Mouse (Mus musculus): Measurements from ENCODE around the gene Wdr75. TPM values are rescaled to one million over a fixed set of nuclear protein-coding genes. Genes with fewer than 3 reads are reported as not detected.

Wdr75 gene
- polyA plus RNA-seq, 1 experiment from 2014 or later: 58.7 TPM

DNA sequence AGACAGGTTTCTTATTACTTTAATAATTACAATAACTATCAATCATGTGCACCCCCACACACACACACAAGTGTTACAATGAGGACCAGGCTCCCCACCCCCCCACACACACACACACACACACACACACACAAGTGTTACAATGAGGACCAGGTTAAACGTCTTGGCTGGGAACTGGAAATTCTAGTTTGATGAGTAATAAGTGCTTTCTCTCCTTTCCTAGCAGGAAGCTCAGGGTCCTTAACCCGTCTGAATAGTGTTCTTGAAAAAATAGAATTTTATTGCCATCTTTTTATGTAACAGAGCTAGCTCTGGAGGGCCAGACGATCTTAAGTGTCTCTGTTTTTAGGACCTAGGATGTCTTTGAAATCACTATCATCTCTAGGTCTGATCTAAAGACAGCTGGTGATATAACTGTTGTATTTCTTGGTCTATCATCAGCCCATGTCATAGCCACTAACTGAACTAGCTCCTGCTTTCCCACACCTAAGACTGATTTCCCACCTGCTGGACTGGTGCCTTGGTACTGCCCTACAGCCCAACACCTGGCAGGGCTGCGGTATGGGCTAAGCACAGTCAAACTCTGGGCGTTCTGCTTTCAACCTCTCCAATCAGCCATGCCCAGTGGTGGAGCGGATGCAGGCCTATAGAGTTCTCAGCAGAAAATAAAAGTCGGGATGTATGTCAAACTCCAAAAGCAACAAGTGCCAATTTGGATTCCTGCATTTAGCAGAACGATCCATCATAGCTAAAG is 35.7 kb downstream of the Wdr75 start:
- H3K4me2 ChIP-seq (replicated peaks; ENCODE audit: low read depth, low read length): no peak overlapping the region
- H3K9ac ChIP-seq (replicated peaks; ENCODE audit: low read length): no peak overlapping the region
- H3K36me3 ChIP-seq (ENCODE audit: insufficient read depth, low read length): no peaks in the 10 kb centered on the region
- no peaks in the 10 kb centered on the region for H3K9me3 ChIP-seq (ENCODE audit: low read length)
- ATAC-seq (ENCODE audit: low FRiP score, low TSS enrichment): no peak
- H3K4me3 ChIP-seq (ENCODE audit: low read length): no peak overlapping the region
- no peaks in the 10 kb centered on the region for H3K4me1 ChIP-seq (ENCODE audit: insufficient read depth, low read length)
- WGBS: 76% methylated on average over 8 of the region's 8 CpGs
- no peaks in the 10 kb centered on the region for H3K27me3 ChIP-seq (ENCODE audit: insufficient read depth, low read length)
- no peak overlapping the region for H3K27ac ChIP-seq (ENCODE audit: low read length)

- Histone ChIP-seq H3K27ac (ENCODE audit: low read length) (no peak overlapping the region), H3K9ac (replicated peaks; ENCODE audit: low read length) (no peak overlapping the region), H3K4me1 (ENCODE audit: insufficient read depth, low read length) (no peaks in the 10 kb centered on the region), H3K4me2 (replicated peaks; ENCODE audit: low read depth, low read length) (no peak overlapping the region), H3K9me3 (ENCODE audit: low read length) (no peaks in the 10 kb centered on the region), H3K4me3 (ENCODE audit: low read length) (no peak overlapping the region), H3K36me3 (ENCODE audit: insufficient read depth, low read length) (no peaks in the 10 kb centered on the region), H3K27me3 (ENCODE audit: insufficient read depth, low read length) (no peaks in the 10 kb centered on the region)
- 62% methylated on average over 4 of the region's 4 CpGs for WGBS
- ATAC-seq (ENCODE audit: low FRiP score, low TSS enrichment): no peak; the same call in 1 of the 2 replicates
Measured at GRCm38 (mm10) chr1:45835362-45836063, 40.5 kb downstream of the Wdr75 start.

GRCm38 (mm10) chr1:45837736-45838135 is 42.8 kb downstream of the Wdr75 start:
- Histone ChIP-seq H3K4me2 (replicated peaks; ENCODE audit: low read depth, low read length) (no peak overlapping the region), H3K9me3 (ENCODE audit: low read length) (no peaks in the 10 kb centered on the region), H3K27me3 (ENCODE audit: insufficient read depth, low read length) (no peaks in the 10 kb centered on the region), H3K36me3 (ENCODE audit: insufficient read depth, low read length) (no peaks in the 10 kb centered on the region), H3K27ac (ENCODE audit: low read length) (no peak overlapping the region), H3K9ac (replicated peaks; ENCODE audit: low read length) (no peak overlapping the region), H3K4me1 (ENCODE audit: insufficient read depth, low read length) (no peaks in the 10 kb centered on the region), H3K4me3 (ENCODE audit: low read length) (no peak overlapping the region)
- WGBS: 62% methylated on average over 4 of the region's 4 CpGs
- ATAC-seq (ENCODE audit: low FRiP score, low TSS enrichment): peak; percentile 57; the same call in 1 of the 2 replicates

DNA sequence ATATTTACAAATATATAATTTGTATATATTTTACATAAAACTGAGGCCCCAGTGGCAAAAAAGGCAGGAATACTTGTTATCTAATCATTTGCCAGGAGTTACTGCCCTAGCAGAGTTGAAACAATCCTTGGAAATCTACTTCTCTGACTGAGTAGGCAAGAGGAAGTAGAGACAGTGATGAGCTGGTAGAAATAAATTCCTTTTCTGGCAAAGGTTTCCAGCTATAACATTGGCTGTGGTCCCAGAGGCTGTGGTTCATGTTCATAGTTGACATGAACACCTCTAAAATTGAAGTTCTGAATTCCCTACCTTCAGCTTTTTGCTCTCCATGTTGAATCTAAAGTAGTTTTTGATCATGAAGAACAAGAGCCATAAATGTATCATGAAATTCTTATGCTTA is 43.3 kb downstream of the Wdr75 start:
- H3K4me3 ChIP-seq (ENCODE audit: low read length): no peak overlapping the region
- no peak for ATAC-seq (ENCODE audit: low FRiP score, low TSS enrichment)
- H3K27ac ChIP-seq (ENCODE audit: low read length): no peak overlapping the region

GRCm38 (mm10) chr1:45845466-45845865 is 50.5 kb downstream of the Wdr75 start:
- Histone ChIP-seq H3K27ac (ENCODE audit: low read length) (no peak overlapping the region), H3K9ac (replicated peaks; ENCODE audit: low read length) (no peak overlapping the region), H3K9me3 (ENCODE audit: low read length) (peaks cover 5% of the 10 kb centered on the region; the same call in 1 of the 2 replicates), H3K27me3 (ENCODE audit: insufficient read depth, low read length) (no peaks in the 10 kb centered on the region), H3K4me2 (replicated peaks; ENCODE audit: low read depth, low read length) (no peak overlapping the region), H3K4me1 (ENCODE audit: insufficient read depth, low read length) (no peaks in the 10 kb centered on the region), H3K36me3 (ENCODE audit: insufficient read depth, low read length) (no peaks in the 10 kb centered on the region), H3K4me3 (ENCODE audit: low read length) (no peak overlapping the region)
- WGBS: 96% methylated on average over 1 of the region's 1 CpGs
- no peak for ATAC-seq (ENCODE audit: low FRiP score, low TSS enrichment)

More for the DNA sequence above, 43.3 kb downstream of the Wdr75 start:
- no peak overlapping the region for H3K9ac ChIP-seq (replicated peaks; ENCODE audit: low read length)
- H3K27me3 ChIP-seq (ENCODE audit: insufficient read depth, low read length): no peaks in the 10 kb centered on the region
- H3K4me2 ChIP-seq (replicated peaks; ENCODE audit: low read depth, low read length): no peak overlapping the region
- H3K36me3 ChIP-seq (ENCODE audit: insufficient read depth, low read length): no peaks in the 10 kb centered on the region
- H3K9me3 ChIP-seq (ENCODE audit: low read length): no peaks in the 10 kb centered on the region
- no peaks in the 10 kb centered on the region for H3K4me1 ChIP-seq (ENCODE audit: insufficient read depth, low read length)

DNA sequence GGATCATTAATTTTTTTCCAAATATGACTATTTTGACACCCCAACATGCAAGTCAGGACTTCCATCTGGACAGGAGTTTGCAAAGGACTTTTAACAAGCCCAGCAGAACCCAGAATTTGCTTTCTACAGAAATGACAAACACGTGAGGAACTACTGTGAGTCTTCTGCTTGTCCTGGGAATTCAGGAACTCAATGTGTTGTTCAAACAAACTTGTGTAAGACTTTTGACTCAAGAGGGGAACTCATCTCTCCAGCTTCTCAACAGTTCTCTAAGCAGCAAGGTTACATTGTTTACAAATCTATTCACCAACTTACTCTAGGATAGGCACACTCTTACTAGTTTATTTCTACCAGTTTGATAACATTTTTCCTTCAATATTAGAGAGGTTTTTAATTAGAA is 63.1 kb downstream of the Wdr75 start:
- Histone ChIP-seq H3K4me1 (ENCODE audit: insufficient read depth, low read length) (no peaks in the 10 kb centered on the region), H3K9ac (replicated peaks; ENCODE audit: low read length) (no peak overlapping the region), H3K27me3 (ENCODE audit: insufficient read depth, low read length) (no peaks in the 10 kb centered on the region), H3K4me2 (replicated peaks; ENCODE audit: low read depth, low read length) (no peak overlapping the region), H3K27ac (ENCODE audit: low read length) (no peak overlapping the region), H3K36me3 (ENCODE audit: insufficient read depth, low read length) (no peaks in the 10 kb centered on the region), H3K9me3 (ENCODE audit: low read length) (no peaks in the 10 kb centered on the region), H3K4me3 (ENCODE audit: low read length) (no peak overlapping the region)
- WGBS: 79% methylated on average over 1 of the region's 1 CpGs
- ATAC-seq (ENCODE audit: low FRiP score, low TSS enrichment): no peak

DNA sequence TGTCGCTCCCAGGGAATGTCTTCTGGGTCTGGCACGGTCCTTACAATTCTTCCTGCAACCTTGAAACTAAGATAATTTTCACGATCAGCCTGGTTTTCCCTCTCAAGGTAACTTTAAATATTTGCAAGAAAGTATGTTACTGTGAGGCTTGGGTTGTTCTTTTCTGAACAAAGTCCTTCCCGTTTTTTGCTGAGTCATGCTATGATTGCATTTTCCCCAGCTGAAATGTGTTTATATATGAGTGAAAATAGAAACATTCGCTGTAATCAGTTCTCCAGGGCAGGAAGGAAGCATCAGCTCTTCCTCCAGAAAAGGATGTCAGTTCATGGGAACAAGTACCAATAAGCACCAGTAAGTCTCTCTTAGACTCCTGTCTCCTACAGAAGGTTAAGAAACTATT is 65.4 kb downstream of the Wdr75 start:
- no peaks in the 10 kb centered on the region for H3K27me3 ChIP-seq (ENCODE audit: insufficient read depth, low read length)
- 49% methylated on average over 5 of the region's 5 CpGs for WGBS
- no peak overlapping the region for H3K27ac ChIP-seq (ENCODE audit: low read length)
- no peaks in the 10 kb centered on the region for H3K9me3 ChIP-seq (ENCODE audit: low read length)
- H3K9ac ChIP-seq (replicated peaks; ENCODE audit: low read length): no peak overlapping the region
- no peak overlapping the region for H3K4me3 ChIP-seq (ENCODE audit: low read length)
- no peaks in the 10 kb centered on the region for H3K36me3 ChIP-seq (ENCODE audit: insufficient read depth, low read length)
- peaks cover 11% of the 10 kb centered on the region for H3K4me1 ChIP-seq (ENCODE audit: insufficient read depth, low read length)
- ATAC-seq (ENCODE audit: low FRiP score, low TSS enrichment): no peak
- H3K4me2 ChIP-seq (replicated peaks; ENCODE audit: low read depth, low read length): no peak overlapping the region

GRCm38 (mm10) chr1:45861162-45861561 is 66.2 kb downstream of the Wdr75 start:
- no peak overlapping the region for H3K4me3 ChIP-seq (ENCODE audit: low read length)
- H3K9me3 ChIP-seq (ENCODE audit: low read length): no peaks in the 10 kb centered on the region
- H3K4me1 ChIP-seq (ENCODE audit: insufficient read depth, low read length): peaks cover 19% of the 10 kb centered on the region
- H3K36me3 ChIP-seq (ENCODE audit: insufficient read depth, low read length): no peaks in the 10 kb centered on the region
- H3K27ac ChIP-seq (ENCODE audit: low read length): no peak overlapping the region
- H3K9ac ChIP-seq (replicated peaks; ENCODE audit: low read length): no peak overlapping the region
- no peaks in the 10 kb centered on the region for H3K27me3 ChIP-seq (ENCODE audit: insufficient read depth, low read length)
- H3K4me2 ChIP-seq (replicated peaks; ENCODE audit: low read depth, low read length): no peak overlapping the region
- no peak for ATAC-seq (ENCODE audit: low FRiP score, low TSS enrichment)

DNA sequence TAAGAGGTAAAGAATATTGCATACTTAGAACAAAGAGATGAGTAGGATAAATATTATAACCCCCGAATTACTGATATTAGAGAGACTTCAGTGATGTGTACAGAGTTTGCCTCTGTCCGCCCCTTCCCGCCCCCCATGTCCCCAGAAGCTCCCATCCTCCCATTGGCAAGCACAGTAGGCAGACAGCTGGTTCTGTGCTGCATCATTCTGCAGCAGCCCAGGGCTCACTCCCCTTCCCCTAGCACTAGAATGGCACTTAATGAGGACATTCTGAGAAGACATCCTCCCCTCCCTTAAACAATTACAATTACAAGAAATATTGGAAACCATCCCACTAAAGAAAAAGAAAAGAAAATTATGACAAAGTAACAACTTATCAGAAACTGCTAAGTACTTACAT is 68.7 kb downstream of the Wdr75 start:
- Histone ChIP-seq H3K9ac (replicated peaks; ENCODE audit: low read length) (no peak overlapping the region), H3K27me3 (ENCODE audit: insufficient read depth, low read length) (no peaks in the 10 kb centered on the region), H3K36me3 (ENCODE audit: insufficient read depth, low read length) (no peaks in the 10 kb centered on the region), H3K4me3 (ENCODE audit: low read length) (no peak overlapping the region), H3K4me1 (ENCODE audit: insufficient read depth, low read length) (peaks cover 41% of the 10 kb centered on the region), H3K27ac (ENCODE audit: low read length) (no peak overlapping the region), H3K9me3 (ENCODE audit: low read length) (no peaks in the 10 kb centered on the region), H3K4me2 (replicated peaks; ENCODE audit: low read depth, low read length) (no peak overlapping the region)
- WGBS: 96% methylated on average over 3 of the region's 3 CpGs
- ATAC-seq (ENCODE audit: low FRiP score, low TSS enrichment): no peak

DNA sequence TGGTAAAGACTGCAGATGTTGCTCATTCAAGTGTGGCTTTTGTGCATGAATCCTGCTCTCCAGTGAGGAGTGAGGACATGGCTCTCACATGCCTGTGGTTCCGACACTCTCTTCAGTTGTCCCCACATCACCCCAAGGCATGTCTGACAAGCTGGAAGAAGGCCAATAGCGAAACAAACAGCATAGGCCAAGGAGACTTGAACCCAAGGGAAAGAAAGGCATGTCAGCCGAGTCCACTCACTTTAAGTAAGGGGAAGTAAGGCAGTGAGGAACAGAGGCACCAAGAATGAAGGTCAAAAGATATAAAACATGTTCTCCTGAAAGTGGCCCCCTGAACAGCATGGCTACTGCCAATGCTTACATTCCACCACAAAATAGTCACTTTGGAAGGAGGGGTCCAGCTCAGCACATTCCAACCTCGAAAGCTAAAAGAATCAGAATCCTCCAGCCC is 69.6 kb downstream of the Wdr75 start:
- Histone ChIP-seq H3K9me3 (ENCODE audit: low read length) (no peaks in the 10 kb centered on the region), H3K4me1 (ENCODE audit: insufficient read depth, low read length) (peaks cover 49% of the 10 kb centered on the region), H3K36me3 (ENCODE audit: insufficient read depth, low read length) (no peaks in the 10 kb centered on the region), H3K9ac (replicated peaks; ENCODE audit: low read length) (no peak overlapping the region), H3K27ac (ENCODE audit: low read length) (peak overlapping the region; percentile 79), H3K4me3 (ENCODE audit: low read length) (no peak overlapping the region), H3K4me2 (replicated peaks; ENCODE audit: low read depth, low read length) (no peak overlapping the region), H3K27me3 (ENCODE audit: insufficient read depth, low read length) (no peaks in the 10 kb centered on the region)
- WGBS: 44% methylated on average over 4 of the region's 4 CpGs
- ATAC-seq (ENCODE audit: low FRiP score, low TSS enrichment): peak; percentile 73

Measured in kidney, embryonic 16.5 days (tissue).